Mouse (Mus musculus) megakaryocyte, adult 5-6 weeks (primary cell): Measurements from ENCODE around the gene Pitpnc1. TPM values are rescaled to one million over a fixed set of nuclear protein-coding genes. Genes with fewer than 3 reads are reported as not detected.

Experiments used
- ATAC-seq: 2 replicates; pipeline ENCODE4 v1.8.0; 2016; ENCODE audit warnings: mild to moderate bottlenecking, inconsistent platforms; ENCODE audit not compliant: poor library complexity, severe bottlenecking
- total RNA-seq, 2 experiments: library from RNA; stranded (forward) in 1 of 2; stranded (reverse) in 1 of 2; fragments of 153-499, 151-499 nt in 1 of 2; fragments of 221-1000, 200-1000 nt in 1 of 2; gene quantifications; 2 replicates each; pipeline versions ENCODE4 v1.2.3 to v1.2.4; 2015 to 2017

Pitpnc1 gene
- total RNA-seq, 2 experiments from 2014 or later: 8.5 to 14.5 TPM

- ATAC-seq: no peak
These were observed 219.6 kb downstream of the Pitpnc1 start for GRCm38 (mm10) chr11:107250882-107251281.

GRCm38 (mm10) chr11:107248753-107249152 lies 221.7 kb downstream of the Pitpnc1 start:
- ATAC-seq: no peak

GRCm38 (mm10) chr11:107245657-107246056 lies 224.8 kb downstream of the Pitpnc1 start:
- ATAC-seq: no peak

GRCm38 (mm10) chr11:107243126-107243525 lies 227.4 kb downstream of the Pitpnc1 start:
- ATAC-seq: no peak

- ATAC-seq: peak; percentile 92
These were observed 228.8 kb downstream of the Pitpnc1 start for GRCm38 (mm10) chr11:107241678-107242077.

GRCm38 (mm10) chr11:107238506-107238905 lies 232.0 kb downstream of the Pitpnc1 start:
- ATAC-seq: no peak

GRCm38 (mm10) chr11:107237532-107237931 lies 233.0 kb downstream of the Pitpnc1 start:
- ATAC-seq: no peak

- ATAC-seq: no peak
These were observed 237.1 kb downstream of the Pitpnc1 start for GRCm38 (mm10) chr11:107233252-107233890.

GRCm38 (mm10) chr11:107230128-107230527 lies 240.4 kb downstream of the Pitpnc1 start:
- ATAC-seq: no peak

- no peak for ATAC-seq
These were observed 244.1 kb downstream of the Pitpnc1 start for GRCm38 (mm10) chr11:107226431-107226830.

GRCm38 (mm10) chr11:107226013-107226412 lies 244.5 kb downstream of the Pitpnc1 start:
- no peak for ATAC-seq

GRCm38 (mm10) chr11:107225301-107225700 lies 245.2 kb downstream of the Pitpnc1 start:
- no peak for ATAC-seq

- ATAC-seq: no peak
These were observed 246.8 kb downstream of the Pitpnc1 start for GRCm38 (mm10) chr11:107223667-107224214.

GRCm38 (mm10) chr11:107223169-107223561 lies 247.3 kb downstream of the Pitpnc1 start:
- no peak for ATAC-seq

- ATAC-seq: no peak
These were observed 247.8 kb downstream of the Pitpnc1 start for GRCm38 (mm10) chr11:107222531-107223168.

GRCm38 (mm10) chr11:107215111-107215510 lies 255.4 kb downstream of the Pitpnc1 start:
- no peak for ATAC-seq

- ATAC-seq: no peak
These were observed 256.8 kb downstream of the Pitpnc1 start for GRCm38 (mm10) chr11:107213745-107214144.

GRCm38 (mm10) chr11:107209818-107210217 lies 260.7 kb downstream of the Pitpnc1 start:
- ATAC-seq: no peak

GRCm38 (mm10) chr11:107201773-107202172 lies 268.7 kb downstream of the Pitpnc1 start:
- ATAC-seq: no peak

- ATAC-seq: peak; percentile 38; the same call in 1 of the 2 replicates
These were observed 271.2 kb downstream of the Pitpnc1 start for GRCm38 (mm10) chr11:107199281-107199680.

GRCm38 (mm10) chr11:107195334-107195733 lies 275.2 kb downstream of the Pitpnc1 start:
- ATAC-seq: no peak

GRCm38 (mm10) chr11:107190376-107190775 lies 280.1 kb downstream of the Pitpnc1 start:
- no peak for ATAC-seq
